Mouse (Mus musculus) C2C12 (cell line): ENCODE data around the gene Rnd1. TPM values are rescaled to one million over a fixed set of nuclear protein-coding genes. Genes with fewer than 3 reads are reported as not detected.

Experiments used
- H3K27me3 ChIP-seq: one replicate; pipeline ENCODE4 v1.6.1; 2011; ENCODE audit not compliant: control insufficient read depth, insufficient read depth, insufficient read length
- H3K36me3 ChIP-seq: one replicate; pipeline ENCODE4 v1.6.1; 2011; ENCODE audit not compliant: control insufficient read depth, insufficient read depth
- H3K4me3 ChIP-seq: one replicate; pipeline ENCODE4 v1.5.1; 2011; ENCODE audit warnings: mild to moderate bottlenecking, control low read depth; ENCODE audit not compliant: poor library complexity, insufficient read depth, severe bottlenecking
- H3K79me2 ChIP-seq: one replicate; pipeline ENCODE4 v1.6.1; 2011; ENCODE audit not compliant: control insufficient read depth, insufficient read depth
- H3K79me3 ChIP-seq: one replicate; pipeline ENCODE4 v1.6.1; 2011; ENCODE audit warnings: low read depth, control low read depth
- H3ac ChIP-seq: one replicate; pipeline ENCODE3; 2011; ENCODE audit warnings: low read depth; ENCODE audit not compliant: control insufficient read depth, insufficient read length
- CEBPB ChIP-seq: IDR thresholded peaks from one replicate; pipeline ENCODE4 v1.6.1; 2011; ENCODE audit warnings: low read depth, mild to moderate bottlenecking, control low read depth, moderate library complexity
- CTCF ChIP-seq: IDR thresholded peaks from one replicate; pipeline ENCODE4 v1.5.1; 2011; ENCODE audit not compliant: control insufficient read depth, insufficient read depth, insufficient read length
- FOSL1 ChIP-seq: IDR thresholded peaks from one replicate; pipeline ENCODE4 v1.8.0; 2011; ENCODE audit warnings: mild to moderate bottlenecking, low read length; ENCODE audit not compliant: poor library complexity, insufficient read depth, severe bottlenecking
- MAX ChIP-seq: IDR thresholded peaks from one replicate; pipeline ENCODE4 v1.6.1; 2011; ENCODE audit warnings: mild to moderate bottlenecking, control low read depth
- MYOD1 ChIP-seq: IDR thresholded peaks from one replicate; pipeline ENCODE4 v1.6.1; 2011; ENCODE audit warnings: low read depth; ENCODE audit not compliant: control insufficient read depth, insufficient read length
- MYOG ChIP-seq: IDR thresholded peaks from one replicate; pipeline ENCODE4 v1.6.1; 2011; ENCODE audit not compliant: control insufficient read depth, insufficient read length; ENCODE audit errors: extremely low read depth
- USF1 ChIP-seq: IDR thresholded peaks from one replicate; pipeline ENCODE4 v1.6.1; 2011; ENCODE audit warnings: low read depth, mild to moderate bottlenecking, control low read depth, moderate library complexity
- polyA plus RNA-seq: library from polyadenylated mRNA; unstranded; fragments of >200 nt; fragmentation: generic; extraction: Trizol; gene quantifications from one replicate; pipeline ENCODE4 v1.2.1, GENCODE M21; 2012; ENCODE audit warnings: missing spikeins

Gene Rnd1
- polyA plus RNA-seq, 1 experiment, result 10.5 TPM

DNA sequence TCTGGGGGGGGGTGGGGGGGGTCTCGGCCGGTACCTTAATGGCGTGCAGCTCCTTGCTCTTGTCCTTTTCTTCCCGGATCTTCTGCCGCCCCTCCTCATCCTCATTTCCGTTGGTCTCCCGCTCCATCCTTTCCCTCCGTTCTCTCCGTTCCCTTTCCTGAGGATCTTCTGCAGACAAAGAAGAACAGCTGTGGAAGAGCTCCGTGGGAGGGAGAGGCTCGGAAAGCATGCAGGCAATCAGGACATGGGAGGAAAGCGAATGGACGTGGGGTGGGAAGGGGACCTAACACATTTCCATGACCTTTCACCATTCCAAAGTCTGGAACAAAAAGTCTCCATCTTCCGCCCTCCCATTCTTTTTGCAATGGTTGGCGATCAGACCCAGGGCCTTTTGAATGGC lies 25.8 kb downstream of the Rnd1 start:
- no peak overlapping the region for H3ac ChIP-seq
- H3K79me2 ChIP-seq, result peaks cover 6% of the 10 kb centered on the region
- no peak for TF ChIP-seq USF1
- no peak for TF ChIP-seq MAX
- TF ChIP-seq CEBPB, result no peak
- TF ChIP-seq MYOG, result no peak
- TF ChIP-seq CTCF, result no peak
- TF ChIP-seq MYOD1, result no peak
- TF ChIP-seq FOSL1, result no peak
- no peaks in the 10 kb centered on the region for H3K79me3 ChIP-seq
- peaks cover 95% of the 10 kb centered on the region for H3K36me3 ChIP-seq
- no peak overlapping the region for H3K4me3 ChIP-seq
- no peaks in the 10 kb centered on the region for H3K27me3 ChIP-seq

DNA sequence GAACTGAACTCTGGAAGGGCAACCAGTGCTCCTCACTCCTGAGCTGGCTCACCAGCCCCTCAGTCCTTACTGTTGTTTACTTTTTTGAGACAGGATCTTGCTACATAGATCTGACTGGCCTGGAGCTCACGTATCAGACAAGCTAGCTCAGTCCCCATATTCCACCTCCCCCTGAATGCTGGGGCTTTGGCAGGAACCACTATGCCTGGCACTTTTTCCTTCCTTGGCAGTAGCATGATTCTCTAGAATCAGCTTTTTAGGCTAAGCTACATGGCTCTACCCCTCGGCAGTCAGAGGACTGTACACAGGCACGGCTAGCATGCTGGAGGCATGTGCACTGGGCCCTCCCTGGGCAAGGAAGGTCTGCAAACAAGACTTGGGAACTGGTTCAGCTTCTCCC lies 29.2 kb downstream of the Rnd1 start:
- Histone ChIP-seq H3K79me3 (no peaks in the 10 kb centered on the region), H3K27me3 (no peaks in the 10 kb centered on the region), H3K4me3 (no peak overlapping the region), H3K36me3 (peaks cover 99% of the 10 kb centered on the region), H3K79me2 (no peaks in the 10 kb centered on the region), H3ac (no peak overlapping the region)
- TF ChIP-seq USF1, result no peak
- no peak for TF ChIP-seq MYOG
- no peak for TF ChIP-seq MAX
- TF ChIP-seq CTCF, result no peak
- no peak for TF ChIP-seq CEBPB
- TF ChIP-seq FOSL1, result no peak
- no peak for TF ChIP-seq MYOD1

DNA sequence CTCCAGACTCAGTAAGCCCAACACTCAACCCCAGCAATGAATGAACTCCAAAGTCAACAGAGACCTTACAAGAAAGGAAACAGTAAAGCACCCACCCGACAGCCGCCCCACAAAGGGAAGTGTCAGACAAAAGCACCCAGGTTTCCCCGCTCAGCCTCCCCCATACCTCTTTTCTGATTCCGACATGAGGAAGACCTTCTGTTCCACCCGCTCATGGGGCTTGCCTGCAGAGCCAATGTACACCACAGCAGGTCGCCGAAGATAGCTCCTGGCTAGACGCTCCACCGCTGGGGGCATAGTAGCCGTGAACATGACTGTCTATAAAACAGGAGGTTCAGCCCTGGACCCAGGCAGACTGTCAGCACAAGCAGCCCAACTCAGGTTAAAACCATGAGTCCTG lies 30.0 kb downstream of the Rnd1 start:
- Histone ChIP-seq H3K79me3 (no peaks in the 10 kb centered on the region), H3K36me3 (peaks cover 99% of the 10 kb centered on the region), H3K79me2 (no peaks in the 10 kb centered on the region), H3ac (no peak overlapping the region), H3K4me3 (no peak overlapping the region), H3K27me3 (no peaks in the 10 kb centered on the region)
- TF ChIP-seq CEBPB (no peak), MAX (no peak), MYOG (no peak), CTCF (no peak), MYOD1 (no peak), USF1 (no peak), FOSL1 (no peak)

DNA sequence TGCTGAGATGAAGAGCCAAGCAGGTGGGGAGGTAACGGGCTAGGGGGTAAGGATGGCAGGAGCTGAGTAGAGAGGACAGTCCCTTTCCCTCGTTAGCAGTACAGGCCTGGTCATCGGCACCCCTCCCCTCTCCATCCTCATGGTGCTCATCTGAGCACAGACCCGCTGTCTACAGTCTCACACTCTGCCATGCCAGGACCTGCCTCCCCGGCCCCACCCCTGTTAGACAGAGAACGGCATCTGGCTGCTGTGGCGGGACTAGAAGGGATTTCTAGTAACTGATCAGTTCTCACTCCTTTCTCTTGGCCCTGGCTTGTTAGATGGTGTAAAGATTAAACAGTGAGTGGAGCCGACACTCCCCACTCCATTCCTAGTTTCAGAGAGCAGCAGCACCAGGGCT lies 30.5 kb downstream of the Rnd1 start:
- H3K4me3 ChIP-seq, result no peak overlapping the region
- TF ChIP-seq FOSL1 (no peak), CEBPB (no peak), MYOD1 (no peak), CTCF (no peak), MYOG (no peak), USF1 (no peak), MAX (no peak)
- H3K79me2 ChIP-seq, result no peaks in the 10 kb centered on the region
- H3K36me3 ChIP-seq, result peaks cover 99% of the 10 kb centered on the region
- no peaks in the 10 kb centered on the region for H3K79me3 ChIP-seq
- no peak overlapping the region for H3ac ChIP-seq
- no peaks in the 10 kb centered on the region for H3K27me3 ChIP-seq

DNA sequence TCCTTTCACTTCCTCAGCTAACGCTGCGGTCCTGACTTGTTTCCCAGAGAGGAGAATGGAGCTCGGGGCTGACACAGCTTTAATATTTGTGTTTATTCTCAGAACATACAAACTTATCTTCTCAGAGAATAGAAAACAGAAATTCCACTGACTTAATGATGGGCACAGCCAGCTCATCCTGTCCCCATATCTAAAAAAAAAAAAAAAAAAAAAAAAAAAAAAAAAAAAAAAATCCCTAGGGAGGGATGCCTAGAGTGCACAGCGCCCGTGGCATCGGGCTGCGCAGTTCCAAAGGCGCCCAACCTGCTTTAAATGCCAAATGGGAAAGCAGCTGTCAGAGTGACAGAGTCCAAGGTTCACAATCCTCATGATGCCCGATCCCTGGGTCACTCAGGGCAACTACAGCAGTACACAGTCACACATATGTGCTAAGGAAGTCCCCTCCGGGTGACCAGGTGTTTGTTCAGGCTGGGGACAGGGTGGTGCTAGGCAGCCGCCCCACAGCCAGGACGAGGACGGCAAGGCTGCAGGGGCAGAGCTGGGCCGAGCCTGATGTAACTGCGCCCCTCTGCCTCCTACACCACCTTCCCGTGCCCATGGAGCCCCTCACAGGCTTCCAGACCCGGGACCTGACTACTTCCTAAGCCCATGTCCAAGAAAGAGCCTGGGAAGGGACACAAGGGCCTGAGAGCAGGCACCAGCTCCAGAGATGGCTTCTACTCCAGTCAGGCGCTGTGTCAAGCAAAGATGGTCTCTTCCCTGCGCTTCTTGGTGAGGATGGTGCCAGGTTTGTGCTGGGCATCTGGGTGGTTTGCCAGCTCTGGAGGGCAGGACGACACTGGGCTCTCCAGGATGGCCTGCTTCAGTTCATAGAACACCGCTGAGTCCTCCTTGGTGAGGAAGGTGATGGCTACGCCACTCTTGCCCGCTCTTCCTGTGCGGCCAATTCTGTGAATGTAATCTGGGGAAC lies 31.9 kb downstream of the Rnd1 start:
- no peak overlapping the region for H3K4me3 ChIP-seq
- H3K79me2 ChIP-seq, result no peaks in the 10 kb centered on the region
- TF ChIP-seq MYOD1 (no peak), USF1 (no peak), FOSL1 (no peak), MYOG (no peak), CTCF (no peak), CEBPB (no peak), MAX (no peak)
- H3K36me3 ChIP-seq, result peaks cover 98% of the 10 kb centered on the region
- no peaks in the 10 kb centered on the region for H3K27me3 ChIP-seq
- no peak overlapping the region for H3ac ChIP-seq
- H3K79me3 ChIP-seq, result no peaks in the 10 kb centered on the region

GRCm38 (mm10) chr15:98644406-98644805 lies 32.9 kb downstream of the Rnd1 start:
- Histone ChIP-seq H3K36me3 (peaks cover 98% of the 10 kb centered on the region), H3ac (no peak overlapping the region), H3K79me3 (no peaks in the 10 kb centered on the region), H3K79me2 (no peaks in the 10 kb centered on the region), H3K27me3 (no peaks in the 10 kb centered on the region), H3K4me3 (no peak overlapping the region)
- TF ChIP-seq CTCF, result no peak
- TF ChIP-seq MYOG, result no peak
- no peak for TF ChIP-seq MAX
- TF ChIP-seq CEBPB, result no peak
- no peak for TF ChIP-seq MYOD1
- TF ChIP-seq USF1, result no peak
- no peak for TF ChIP-seq FOSL1
